Mouse (Mus musculus): Measurements from ENCODE around the gene Ccm2. TPM values are rescaled to one million over a fixed set of nuclear protein-coding genes. Genes with fewer than 3 reads are reported as not detected.
A peak's percentile ranks its signal among the peaks of the same experiment; 100 is the strongest.

Ccm2 gene
- total and polyA plus RNA-seq, 3 experiments: 30.4 to 34.5 (median 32.7) TPM

DNA sequence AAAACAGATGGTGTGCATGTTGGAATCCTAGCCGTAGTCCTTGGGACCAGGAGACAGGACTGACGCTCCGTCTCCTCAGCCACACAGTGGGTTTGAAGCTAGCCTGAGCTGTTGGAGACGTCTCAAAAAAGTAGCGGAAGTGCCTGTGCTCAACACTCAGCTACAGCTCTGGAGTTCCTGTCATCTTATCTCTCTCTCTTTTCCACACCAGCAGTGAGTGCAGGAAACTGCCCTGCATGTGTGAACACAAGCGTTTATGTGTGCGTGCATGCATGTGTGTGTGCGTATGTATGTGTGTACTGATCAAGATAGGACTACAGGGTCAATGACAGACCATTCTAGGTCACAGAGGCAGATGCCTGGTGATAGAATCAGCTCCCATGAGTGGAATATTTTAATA, 21.3 kb downstream of the Ccm2 start:
- no peak for TF ChIP-seq NELFE (IDR thresholded peaks at IDR 0.05; ENCODE audit: low read depth, low read length)
- TF ChIP-seq IRF4 (IDR thresholded peaks at IDR 0.05; ENCODE audit: low read depth, low read length): no peak
- TF ChIP-seq GABPA (IDR thresholded peaks at IDR 0.05; ENCODE audit: insufficient replicate concordance, low read depth, low read length): no peak
- no peak for TF ChIP-seq POLR2AphosphoS2 (IDR thresholded peaks at IDR 0.05; ENCODE audit: low read depth, low read length)
- TF ChIP-seq KAT2A (IDR thresholded peaks at IDR 0.05; ENCODE audit: insufficient replicate concordance, low read length): no peak
- H3K27ac ChIP-seq (ENCODE audit: insufficient read depth, low read depth): no peak overlapping the region
- H3K27me3 ChIP-seq (replicated peaks): no peaks in the 10 kb centered on the region
- peaks cover 14 to 83% of the 10 kb centered on the region in 2 experiments for H3K36me3 ChIP-seq (replicated peaks in 1 of 2; ENCODE audit: control insufficient read depth in 1 of 2, insufficient read depth in 1 of 2, low read length in 1 of 2)
- dilution Hi-C loops (cut with MboI; ENCODE audit: extremely low pct_ligation_motif_present, extremely low pct_unique_long_range_greater_than_20kb, low sequenced_read_pairs) (no loop called here), in situ Hi-C loops (cut with MboI; ENCODE audit: low pct_ligation_motif_present, low pct_unique_long_range_greater_than_20kb, low sequenced_read_pairs) (no loop called here)
- DNase-seq (ENCODE audit: extremely low read depth): no peak
- H3K4me3 ChIP-seq (replicated peaks in 1 of 3; ENCODE audit: low read depth in 2 of 3, low read length in 2 of 3, poor library complexity in 1 of 3): no peak overlapping the region
- H3K4me1 ChIP-seq (ENCODE audit: control insufficient read depth in 1 of 2, insufficient read depth in 2 of 2): peaks cover 0 to 19% of the 10 kb centered on the region in 2 experiments; a peak in 1 of 4 replicates
- no peak overlapping the region for H3K4me2 ChIP-seq (ENCODE audit: insufficient read depth, low read depth, poor library complexity, severe bottlenecking)
- no peak overlapping the region for H3K9ac ChIP-seq (ENCODE audit: insufficient read depth, low read depth)
- no peaks in the 10 kb centered on the region for H3K9me3 ChIP-seq (replicated peaks; ENCODE audit: low read length)
- no peaks in the 10 kb centered on the region for H3K79me2 ChIP-seq (replicated peaks; ENCODE audit: control insufficient read depth, extremely low read depth, insufficient read depth, poor library complexity, severe bottlenecking)

- Histone ChIP-seq H3K36me3 (replicated peaks in 1 of 2; ENCODE audit: control insufficient read depth in 1 of 2, insufficient read depth in 1 of 2, low read length in 1 of 2) (peaks cover 20 to 85% of the 10 kb centered on the region in 2 experiments), H3K9ac (ENCODE audit: insufficient read depth, low read depth) (no peak overlapping the region), H3K4me3 (replicated peaks in 1 of 3; ENCODE audit: low read depth in 2 of 3, low read length in 2 of 3, poor library complexity in 1 of 3) (no peak overlapping the region), H3K79me2 (replicated peaks; ENCODE audit: control insufficient read depth, extremely low read depth, insufficient read depth, poor library complexity, severe bottlenecking) (no peaks in the 10 kb centered on the region), H3K4me2 (ENCODE audit: insufficient read depth, low read depth, poor library complexity, severe bottlenecking) (no peak overlapping the region), H3K4me1 (ENCODE audit: control insufficient read depth in 1 of 2, insufficient read depth in 2 of 2) (peaks cover 0 to 15% of the 10 kb centered on the region in 2 experiments; a peak in 1 of 4 replicates), H3K9me3 (replicated peaks; ENCODE audit: low read length) (no peaks in the 10 kb centered on the region), H3K27ac (ENCODE audit: insufficient read depth, low read depth) (no peak overlapping the region), H3K27me3 (replicated peaks) (no peaks in the 10 kb centered on the region)
- TF ChIP-seq ZNF384 (IDR thresholded peaks at IDR 0.05; ENCODE audit: low read depth, low read length) (no peak), CTCF (conservative IDR thresholded peaks at IDR 0.05 in 1 of 2, IDR thresholded peaks at IDR 0.05 in 1 of 2; ENCODE audit: low read depth in 2 of 2, low read length in 2 of 2) (peak in 1 of 2 experiments; percentile 61; a peak in 2 of 4 replicates), RAD21 (IDR thresholded peaks at IDR 0.05; ENCODE audit: low read depth, low read length) (peak; percentile 58)
- dilution Hi-C loops (cut with MboI; ENCODE audit: extremely low pct_ligation_motif_present, extremely low pct_unique_long_range_greater_than_20kb, low sequenced_read_pairs): no loop called here
- in situ Hi-C loops (cut with MboI; ENCODE audit: low pct_ligation_motif_present, low pct_unique_long_range_greater_than_20kb, low sequenced_read_pairs): no loop called here
- peak; percentile 34 for DNase-seq (ENCODE audit: extremely low read depth)
Measured at GRCm38 (mm10) chr11:6568584-6569409, 22.1 kb downstream of the Ccm2 start.

DNA sequence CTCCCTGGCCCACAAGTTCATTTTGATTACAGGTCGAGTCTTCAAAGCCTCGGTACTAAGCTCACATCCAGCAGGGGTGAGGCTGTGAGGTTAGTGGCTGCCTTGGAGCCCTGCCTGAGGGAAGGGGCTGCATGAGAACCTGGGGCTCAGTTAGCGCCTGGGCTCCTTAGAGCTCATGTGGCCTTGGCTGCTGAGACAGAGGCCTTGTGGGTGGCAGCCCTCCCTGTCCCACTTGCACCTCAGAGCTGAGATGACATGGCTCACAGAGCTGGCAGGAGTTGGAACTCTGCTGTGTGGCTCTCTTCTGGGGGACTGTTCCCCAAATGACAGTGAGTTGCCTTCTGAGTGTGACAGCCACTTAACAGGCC, 22.7 kb downstream of the Ccm2 start:
- Histone ChIP-seq H3K4me1 (ENCODE audit: control insufficient read depth in 1 of 2, insufficient read depth in 2 of 2) (peaks cover 0 to 15% of the 10 kb centered on the region in 2 experiments; a peak in 1 of 4 replicates), H3K79me2 (replicated peaks; ENCODE audit: control insufficient read depth, extremely low read depth, insufficient read depth, poor library complexity, severe bottlenecking) (no peaks in the 10 kb centered on the region), H3K36me3 (replicated peaks in 1 of 2; ENCODE audit: control insufficient read depth in 1 of 2, insufficient read depth in 1 of 2, low read length in 1 of 2) (peaks cover 20 to 82% of the 10 kb centered on the region in 2 experiments), H3K4me3 (replicated peaks in 1 of 3; ENCODE audit: low read depth in 2 of 3, low read length in 2 of 3, poor library complexity in 1 of 3) (no peak overlapping the region), H3K9ac (ENCODE audit: insufficient read depth, low read depth) (no peak overlapping the region), H3K9me3 (replicated peaks; ENCODE audit: low read length) (no peaks in the 10 kb centered on the region), H3K27me3 (replicated peaks) (no peaks in the 10 kb centered on the region), H3K27ac (ENCODE audit: insufficient read depth, low read depth) (no peak overlapping the region), H3K4me2 (ENCODE audit: insufficient read depth, low read depth, poor library complexity, severe bottlenecking) (no peak overlapping the region)
- dilution Hi-C loops (cut with MboI; ENCODE audit: extremely low pct_ligation_motif_present, extremely low pct_unique_long_range_greater_than_20kb, low sequenced_read_pairs) (no loop called here), in situ Hi-C loops (cut with MboI; ENCODE audit: low pct_ligation_motif_present, low pct_unique_long_range_greater_than_20kb, low sequenced_read_pairs) (no loop called here)
- no peak for DNase-seq (ENCODE audit: extremely low read depth)
- TF ChIP-seq MAX (IDR thresholded peaks at IDR 0.05; ENCODE audit: low read length): no peak
